Mouse (Mus musculus) urinary bladder, postnatal 36 days (tissue): ENCODE data around the gene Ddx42.
"Not testable (repeated sequence)": the region's sequence is repeated elsewhere in the genome, so short reads cannot be mapped to it uniquely, and the experiment has no call there.

Source experiments
- DNase-seq, 2 experiments: peaks; one replicate each; pipeline ENCODE4 v3.0.0; 2022; ENCODE audit warnings: low spot score in 2 of 2, mixed read lengths in 1 of 2

Ddx42 gene

DNA sequence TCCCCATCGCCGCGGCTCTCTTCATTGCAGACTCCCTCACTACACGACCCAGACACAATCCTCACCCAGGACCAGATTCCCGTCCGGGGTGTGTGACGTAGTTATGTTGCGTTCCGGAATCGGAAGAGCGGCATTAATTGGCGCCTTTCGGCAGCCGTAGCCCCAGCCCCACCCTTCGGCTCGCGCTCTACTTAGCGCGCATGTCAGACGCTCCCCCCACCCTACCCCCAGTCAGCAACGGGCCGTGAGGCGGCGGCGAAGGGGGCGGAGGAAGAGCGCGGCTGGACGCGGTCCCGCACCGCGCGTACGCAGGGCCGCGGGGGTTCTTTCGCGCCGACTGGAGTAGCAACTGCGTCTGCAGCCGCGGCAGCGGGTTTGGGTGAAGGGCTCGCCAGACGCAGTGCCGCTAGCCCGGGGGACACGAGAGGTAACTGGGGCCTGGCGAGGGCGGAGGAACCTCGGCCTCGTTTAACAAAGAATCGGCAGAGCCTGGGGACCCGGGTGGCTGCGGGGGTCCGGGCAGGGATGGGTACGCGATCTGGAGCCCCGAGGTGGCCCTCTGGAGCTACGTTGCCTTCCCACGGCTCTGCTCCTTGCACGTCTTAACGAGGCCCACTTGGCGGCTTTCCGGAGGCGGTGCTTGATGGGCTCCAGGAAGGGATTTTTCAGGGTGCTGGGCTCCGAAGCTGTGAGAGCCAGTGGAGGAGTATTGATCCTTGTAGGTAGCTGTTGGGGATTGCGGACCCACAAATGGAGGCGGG lies at the start of gene Ddx42:
Gene Ddx42 (plus strand): TSS at position 197 of the 761 bp plus-strand sequence.
- peak; percentile 81 to 90 for DNase-seq

DNA sequence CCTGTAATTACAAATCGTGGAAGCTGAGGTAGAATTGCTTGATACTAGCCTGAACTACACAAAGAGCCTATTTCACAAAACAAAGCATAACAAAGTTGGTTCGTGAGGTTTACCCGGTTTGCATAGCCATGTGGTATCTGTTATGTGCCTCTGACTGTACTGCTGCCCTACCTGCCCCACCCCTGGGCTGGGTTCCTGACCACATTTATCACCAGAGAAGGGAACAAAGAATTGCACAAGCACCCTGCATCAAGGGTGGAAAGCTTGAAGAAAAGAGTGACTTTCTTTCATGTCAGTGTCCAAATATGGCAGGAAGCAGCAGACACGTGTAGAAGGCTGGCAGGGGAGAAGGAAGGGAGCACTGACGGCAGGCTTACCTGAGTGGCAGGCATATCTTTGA lies 49.3 kb upstream of the Ddx42 start:
- DNase-seq = no peak

DNA sequence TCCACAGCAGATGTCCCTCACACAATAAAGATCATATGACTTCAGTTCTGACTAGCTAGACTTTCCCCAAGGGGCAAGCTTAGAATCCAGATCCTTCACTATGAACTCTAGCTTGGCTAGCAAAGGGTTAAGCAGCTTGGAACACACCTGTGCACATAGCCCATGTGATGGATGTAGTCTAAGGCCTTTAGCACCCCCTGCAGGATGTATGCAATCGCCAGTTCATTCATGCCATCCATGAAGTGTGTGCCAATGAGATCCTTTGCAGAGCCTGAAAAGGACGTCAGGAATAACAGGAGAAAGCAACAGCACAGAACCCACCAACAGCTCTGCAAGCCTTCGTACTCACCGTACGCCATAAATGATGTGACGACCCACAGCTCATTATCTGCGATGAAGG lies 45.9 kb upstream of the Ddx42 start:
- DNase-seq = no peak

DNA sequence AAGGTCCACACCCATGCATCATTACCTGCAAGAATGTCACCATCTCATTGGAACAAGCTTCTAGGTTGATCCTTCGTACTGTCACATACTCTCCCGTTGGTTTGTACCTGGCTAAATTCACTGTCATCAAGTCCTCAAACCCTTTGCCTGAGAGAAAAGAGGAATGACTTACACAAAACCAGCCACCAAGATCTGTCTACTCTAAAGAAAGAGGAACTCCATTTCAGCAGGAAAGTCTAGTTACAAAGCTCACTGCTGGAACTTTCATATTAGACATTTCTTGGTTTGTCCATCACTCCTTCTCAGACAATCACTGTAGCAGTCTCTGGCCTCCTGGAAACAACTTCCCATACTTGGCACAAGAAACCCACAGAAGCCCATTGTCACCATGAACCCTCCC lies 43.5 kb upstream of the Ddx42 start:
- DNase-seq = no peak

DNA sequence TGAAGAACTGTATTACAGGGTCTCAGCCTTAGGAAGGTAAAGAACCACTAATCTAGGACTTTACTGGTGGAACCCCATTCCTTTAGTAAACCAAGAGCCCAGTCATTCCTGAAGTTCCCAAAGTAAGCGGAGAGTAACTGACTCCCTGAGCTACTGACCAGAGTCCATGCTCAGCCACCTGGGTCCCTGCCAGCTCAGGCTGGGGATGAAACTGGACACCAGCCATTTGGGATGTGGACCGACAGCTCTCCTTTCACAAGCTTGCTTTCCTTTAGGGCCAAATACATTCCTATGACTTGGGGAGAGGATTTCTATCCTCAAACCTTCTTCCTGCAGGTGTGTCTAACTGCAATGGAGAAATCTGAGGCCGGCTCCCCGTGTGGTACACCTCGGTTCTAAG lies 42.4 kb upstream of the Ddx42 start:
- peak in 1 of 2 experiments; percentile 29 for DNase-seq

DNA sequence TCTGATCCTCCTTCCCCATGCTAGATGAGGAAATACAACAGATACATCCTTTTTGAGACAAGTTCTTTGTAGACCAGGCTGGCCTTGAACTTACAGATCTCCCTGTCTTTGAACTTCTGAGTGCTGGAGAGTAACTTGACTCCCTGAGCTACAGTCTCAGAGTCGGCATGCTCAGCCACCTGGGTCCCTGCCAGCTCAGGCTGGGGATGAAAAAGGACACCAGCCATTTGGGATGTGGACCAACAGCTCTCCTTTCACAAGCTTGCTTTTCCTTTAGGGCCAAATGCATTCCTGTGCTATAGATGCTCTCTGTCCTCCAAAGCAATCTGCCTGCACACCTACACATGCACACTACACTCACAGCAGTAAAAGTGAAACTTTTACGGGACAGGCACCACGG lies 41.6 kb upstream of the Ddx42 start:
- no peak for DNase-seq

DNA sequence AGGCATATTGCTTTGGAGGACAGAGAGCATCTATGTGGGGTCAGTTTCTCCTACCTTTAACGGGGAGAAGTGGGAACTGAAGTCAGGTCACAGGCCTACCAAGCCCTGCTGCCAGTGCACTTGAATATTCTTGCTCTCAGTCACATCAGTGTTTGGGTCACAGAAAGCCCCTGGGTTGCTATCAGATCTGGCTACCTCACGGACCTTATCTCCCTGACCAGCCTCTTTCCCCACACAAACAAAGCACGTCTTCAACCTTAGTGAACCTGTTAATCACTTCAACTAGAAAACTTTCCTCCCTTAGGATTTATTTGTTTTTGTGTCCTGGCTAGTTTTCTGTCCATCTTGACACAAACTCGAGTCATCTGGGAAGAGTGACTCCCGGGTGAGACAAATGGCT lies 40.4 kb upstream of the Ddx42 start:
- DNase-seq = no peak

DNA sequence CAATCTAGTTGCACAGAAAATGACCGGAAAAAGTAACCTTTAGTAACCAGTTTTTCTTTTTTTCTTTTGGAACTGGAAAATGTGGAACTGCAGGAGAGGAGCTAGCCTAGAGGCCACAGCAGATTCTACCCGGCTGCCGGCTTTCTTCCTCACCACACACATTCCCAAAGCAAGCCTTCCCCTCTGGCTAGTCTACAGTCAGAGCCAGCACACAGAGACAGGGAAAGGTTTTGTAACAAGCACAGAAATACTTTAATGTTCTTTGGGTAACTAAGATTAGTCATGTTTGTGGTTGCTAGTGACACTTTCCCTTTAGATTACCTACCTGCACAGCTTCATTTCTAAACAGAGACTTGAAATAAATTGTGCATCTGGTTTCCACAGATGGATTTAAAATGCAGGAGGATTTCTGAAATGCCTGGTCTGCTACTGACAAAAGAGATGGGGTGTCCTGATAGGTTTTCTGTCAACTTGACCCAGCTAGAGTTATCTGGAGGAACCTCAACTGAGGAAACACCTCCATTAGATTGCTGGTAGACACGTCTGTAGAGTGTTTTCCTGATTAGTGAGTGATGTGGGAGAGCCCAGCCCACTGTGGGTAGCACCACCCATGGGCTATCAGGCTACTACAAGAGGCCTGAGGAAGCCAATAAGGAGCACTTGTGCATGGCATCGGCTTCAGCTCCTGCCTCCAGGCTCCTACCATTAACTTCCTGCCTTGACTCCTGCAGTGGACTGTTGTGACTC lies 38.5 kb upstream of the Ddx42 start:
- no peak for DNase-seq

DNA sequence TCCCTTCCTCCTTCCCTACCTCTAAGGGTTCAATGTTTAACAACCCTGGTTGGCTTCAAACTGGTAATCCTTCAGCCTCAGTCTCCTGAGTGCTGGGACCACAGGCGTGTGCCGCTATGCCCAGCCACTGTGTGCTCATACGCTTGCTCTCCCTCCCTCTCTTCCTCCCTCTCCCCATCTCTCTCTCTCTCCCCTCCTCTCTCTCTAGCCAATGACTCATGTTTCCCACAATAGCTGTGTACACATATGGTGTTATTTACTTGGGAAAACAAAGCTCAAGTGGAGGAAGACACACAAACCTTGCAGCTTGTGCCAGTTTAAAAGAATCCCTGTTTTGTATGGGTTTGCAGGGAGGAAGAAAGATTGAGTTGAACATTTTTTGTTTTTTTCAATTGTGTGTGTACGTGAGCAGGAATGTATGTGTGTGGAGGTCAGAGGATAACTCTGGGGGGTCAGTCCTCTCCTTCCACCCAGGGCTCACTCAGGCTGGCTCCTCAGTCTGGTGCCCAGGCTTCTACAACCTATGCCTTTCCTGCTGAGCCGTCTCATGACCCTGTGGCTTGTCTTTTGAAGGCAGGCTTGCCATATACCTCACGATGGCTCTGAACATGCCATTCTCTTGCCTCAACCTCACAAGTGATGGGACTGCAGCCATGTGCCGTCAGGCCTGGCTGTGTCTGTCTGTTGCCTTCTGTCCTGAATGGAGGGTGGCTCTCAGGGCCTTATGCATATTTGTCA lies 36.8 kb upstream of the Ddx42 start:
- DNase-seq = no peak

DNA sequence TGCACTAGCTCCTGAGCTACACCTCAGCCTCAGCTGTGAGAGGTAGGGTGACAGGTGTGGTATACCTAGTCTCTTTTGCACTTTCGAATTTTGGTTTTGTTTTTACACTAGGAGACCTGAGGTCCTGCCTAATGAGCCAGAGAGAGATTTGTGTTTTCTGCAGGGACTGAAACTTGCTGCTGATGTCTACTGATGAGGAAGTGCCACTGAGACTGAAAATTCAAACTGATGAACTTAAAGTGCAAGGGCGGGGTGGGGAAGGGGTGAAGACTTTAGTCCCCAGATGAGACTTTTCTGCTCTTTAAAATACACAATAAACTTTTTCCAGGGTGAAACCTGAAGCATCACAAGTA lies 36.3 kb upstream of the Ddx42 start:
- no peak for DNase-seq

DNA sequence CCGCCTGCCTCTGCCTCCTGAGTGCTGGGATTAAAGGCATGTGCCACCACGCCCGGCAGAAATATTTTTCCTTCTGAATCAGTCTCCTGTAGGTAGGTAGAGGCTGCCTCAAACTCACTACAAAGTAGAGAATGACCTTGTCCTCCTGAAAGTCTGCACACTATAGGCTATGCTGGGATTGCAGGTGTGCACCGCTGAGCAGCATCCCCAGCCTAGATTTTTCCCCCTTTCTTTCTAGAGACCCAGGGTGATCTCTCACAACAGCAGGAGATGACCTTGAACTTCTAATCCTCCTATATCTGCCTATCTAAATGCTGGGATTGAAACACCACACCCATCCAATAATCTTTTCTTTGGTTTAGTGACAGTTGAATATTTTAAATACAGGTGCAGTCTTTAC lies 29.4 kb upstream of the Ddx42 start:
- no peak for DNase-seq

DNA sequence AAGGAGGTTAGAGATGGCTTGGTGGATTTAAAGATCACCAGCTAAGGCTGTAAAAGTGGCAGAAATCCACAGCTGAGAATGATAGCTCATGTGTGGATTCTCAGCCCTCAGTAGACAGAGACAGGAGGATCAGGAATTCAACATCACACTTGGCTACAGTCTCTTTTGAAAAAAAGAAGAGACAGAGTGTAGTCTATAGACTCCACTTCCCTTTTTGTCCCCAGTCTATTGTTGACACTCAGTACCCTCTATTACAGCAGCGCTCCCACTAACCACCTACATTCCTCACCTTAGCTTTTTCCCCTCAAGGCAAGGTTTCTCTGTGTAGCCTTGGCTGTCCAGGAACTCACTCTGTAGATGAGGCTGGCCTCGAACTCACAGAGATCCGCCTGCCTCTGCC lies 25.0 kb upstream of the Ddx42 start:
- DNase-seq = no peak

DNA sequence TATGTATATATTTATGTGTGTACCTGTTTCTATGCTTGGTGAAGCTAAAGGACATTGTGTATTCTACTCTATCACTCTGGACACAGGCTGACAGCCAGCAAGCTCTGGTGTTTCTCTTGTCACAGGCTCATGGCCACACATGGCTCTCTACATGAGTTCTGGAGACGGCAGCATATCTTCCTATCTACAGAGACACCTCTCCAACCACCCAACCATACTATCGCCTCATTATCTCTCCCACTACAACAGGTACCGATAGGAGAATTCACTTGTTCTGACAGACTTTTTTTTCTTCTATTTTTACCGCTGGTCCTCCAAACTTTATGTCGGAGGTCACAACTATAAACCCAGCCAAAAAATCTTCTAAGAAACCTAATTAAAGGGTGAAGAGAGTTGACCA lies 24.5 kb upstream of the Ddx42 start:
- DNase-seq = no peak

DNA sequence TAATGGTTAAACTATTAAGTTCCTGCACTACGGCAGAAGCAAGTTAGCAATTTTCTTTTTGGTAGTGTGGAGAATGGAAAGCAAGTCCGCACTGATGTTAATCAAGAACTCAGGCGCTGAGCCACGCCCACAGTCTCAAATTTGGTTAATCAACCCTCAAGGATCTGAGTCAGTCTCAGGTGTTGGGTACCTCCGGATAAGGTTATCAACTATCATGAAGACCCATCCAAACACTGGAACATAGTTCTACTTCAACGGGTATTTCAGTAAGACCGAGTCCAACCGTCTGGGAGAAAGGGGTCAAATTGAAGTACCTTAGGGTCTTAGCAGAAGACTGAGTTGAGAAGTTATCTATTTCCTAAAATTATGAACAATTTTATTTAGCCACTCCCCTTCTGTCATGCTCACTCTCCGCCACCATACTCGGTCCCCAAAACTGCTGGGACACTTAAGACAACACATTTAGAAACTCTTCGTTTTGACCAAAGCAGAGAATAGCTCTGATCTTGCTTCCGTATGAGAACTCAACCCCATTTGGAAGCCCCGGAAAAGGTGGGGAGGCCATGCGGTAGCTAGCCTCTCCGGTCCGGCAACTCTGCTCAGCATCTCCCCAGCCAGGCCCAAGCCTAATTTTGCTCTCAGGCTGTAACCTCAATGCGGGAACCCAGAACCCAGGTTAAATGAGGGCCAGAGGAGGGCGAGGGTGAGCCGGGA lies 23.9 kb upstream of the Ddx42 start:
- DNase-seq = no peak

DNA sequence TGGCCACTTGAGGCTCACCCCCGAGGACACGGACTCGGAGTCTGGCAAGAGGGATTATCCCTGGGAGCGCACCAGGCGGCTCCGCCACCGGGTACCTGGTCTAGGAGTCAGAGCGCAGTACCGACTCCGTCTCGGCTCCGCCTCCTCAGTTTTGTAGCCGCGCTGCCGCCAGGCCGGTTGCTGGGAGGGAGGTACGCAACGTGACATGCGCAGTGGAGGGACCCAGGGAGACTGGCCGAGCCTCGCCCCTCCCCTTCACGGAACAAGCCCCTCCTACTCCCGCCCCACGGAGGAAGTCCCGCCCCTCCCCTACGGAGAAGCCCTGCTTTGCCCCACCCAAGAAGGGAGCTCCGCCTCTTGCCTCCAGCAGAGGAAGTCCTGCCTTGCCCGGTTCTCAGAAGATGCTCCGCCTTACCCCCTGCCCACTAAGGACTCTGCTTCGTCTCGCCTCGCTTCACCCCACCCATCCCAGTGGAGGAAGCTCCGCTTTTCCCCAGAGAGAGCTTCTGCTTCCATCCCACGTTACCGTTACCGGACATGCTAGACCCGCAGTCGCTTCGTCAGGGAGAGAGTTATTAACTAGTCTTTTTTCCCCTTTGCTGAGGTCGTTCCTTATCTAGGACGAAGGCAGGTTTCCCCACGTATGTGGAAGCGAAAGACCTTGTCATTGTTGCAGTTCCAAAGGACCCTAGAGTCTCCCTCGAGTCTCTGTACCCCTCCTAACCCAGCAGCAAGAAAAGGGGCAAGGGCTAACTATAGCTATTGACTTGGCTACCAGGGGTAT lies 23.2 kb upstream of the Ddx42 start:
- DNase-seq = peak; percentile 91 to 97

DNA sequence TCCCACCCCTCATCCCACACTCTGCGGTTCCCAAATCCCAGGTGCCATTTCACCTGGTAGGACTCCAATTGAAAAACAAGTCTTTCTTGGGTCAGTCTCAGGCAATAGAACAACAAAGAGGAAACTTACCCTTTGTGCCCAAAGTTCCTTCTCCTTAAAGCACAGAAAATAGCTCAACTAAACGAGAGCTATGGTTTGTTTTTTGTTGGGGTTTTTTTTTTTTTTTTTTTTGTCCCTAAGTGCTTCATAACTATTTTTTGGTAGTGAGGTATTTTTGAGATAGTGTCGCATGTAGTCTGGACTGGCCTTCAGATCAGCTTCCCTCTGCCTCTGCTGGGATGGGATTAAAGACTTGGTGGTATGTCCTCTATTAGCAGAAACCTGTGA lies 22.6 kb upstream of the Ddx42 start:
- no peak for DNase-seq

DNA sequence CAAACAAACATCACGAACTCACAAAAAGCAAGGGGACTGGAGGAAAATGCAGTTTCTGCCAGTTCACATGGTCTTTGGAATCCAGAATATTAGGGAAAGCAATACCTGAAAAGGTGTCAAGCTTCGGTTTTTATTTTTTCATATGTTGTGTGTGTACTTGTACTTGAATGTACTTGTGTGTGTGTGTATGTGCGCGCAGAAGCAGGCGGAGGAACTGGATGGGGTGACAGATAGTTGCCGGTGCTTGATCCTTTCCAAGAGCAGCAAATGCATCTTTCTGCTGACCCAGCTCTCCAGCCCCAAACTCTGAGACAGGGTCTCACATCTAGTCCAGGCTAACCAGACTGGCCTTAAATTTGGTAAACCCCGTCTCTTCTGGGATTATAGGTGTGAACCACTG lies 21.8 kb upstream of the Ddx42 start:
- no peak for DNase-seq

DNA sequence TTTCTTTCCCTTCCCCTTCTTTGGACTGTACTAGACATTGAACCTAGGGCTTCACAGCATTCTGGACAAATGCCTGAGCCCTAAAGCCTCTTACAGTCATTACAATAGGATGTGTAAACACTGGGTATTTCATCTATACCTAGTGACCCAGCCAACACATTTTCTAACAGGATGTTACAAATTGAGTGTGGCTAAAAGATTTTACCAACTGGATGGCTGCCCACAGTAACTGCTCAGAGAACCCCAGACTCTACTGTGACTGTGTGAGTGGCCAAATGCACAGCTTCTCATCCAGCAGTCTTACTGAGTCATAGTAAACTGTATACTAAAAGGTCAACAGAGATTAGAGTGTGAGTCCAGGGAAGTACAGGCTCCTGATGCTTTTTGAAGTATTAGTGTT lies 21.4 kb upstream of the Ddx42 start:
- no peak for DNase-seq

DNA sequence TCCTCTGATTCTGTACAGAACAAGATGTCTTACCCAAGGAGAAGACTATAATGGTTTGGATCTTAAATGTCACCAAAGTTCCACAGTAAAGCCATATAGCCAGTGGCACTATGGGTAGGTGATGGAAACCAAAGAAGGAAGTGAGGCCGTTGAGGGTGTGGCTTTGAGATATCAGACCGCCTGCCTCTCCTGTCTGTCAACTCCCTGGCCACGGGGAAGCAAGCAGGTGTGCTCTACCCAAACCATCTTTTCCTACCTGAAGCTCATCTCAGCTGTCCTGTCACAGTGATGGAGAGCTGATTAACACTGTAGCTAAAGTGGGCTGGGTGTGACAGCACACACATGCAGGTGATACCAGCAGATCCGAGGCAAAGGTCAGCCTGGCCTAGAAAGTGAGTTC lies 18.4 kb upstream of the Ddx42 start:
- no peak for DNase-seq

DNA sequence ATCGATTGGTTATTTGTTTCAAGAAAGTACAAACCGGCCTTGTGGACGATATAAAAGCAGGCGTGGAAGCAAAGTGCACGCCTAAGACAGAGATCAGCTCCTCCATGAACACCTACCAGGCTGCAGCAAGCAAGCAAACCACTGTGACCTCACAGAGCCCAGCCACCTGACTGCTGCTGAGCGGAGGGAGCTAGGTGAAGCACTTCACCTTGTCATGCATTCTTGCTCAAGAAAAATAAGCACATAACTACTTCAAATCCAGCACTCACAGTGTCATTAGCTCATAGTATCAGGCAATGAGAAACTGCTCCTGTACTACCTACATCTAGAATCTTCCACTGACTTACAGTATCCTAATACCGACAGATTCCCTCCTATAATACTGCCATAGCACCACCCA lies 16.7 kb upstream of the Ddx42 start:
- not testable (repeated sequence) for DNase-seq

DNA sequence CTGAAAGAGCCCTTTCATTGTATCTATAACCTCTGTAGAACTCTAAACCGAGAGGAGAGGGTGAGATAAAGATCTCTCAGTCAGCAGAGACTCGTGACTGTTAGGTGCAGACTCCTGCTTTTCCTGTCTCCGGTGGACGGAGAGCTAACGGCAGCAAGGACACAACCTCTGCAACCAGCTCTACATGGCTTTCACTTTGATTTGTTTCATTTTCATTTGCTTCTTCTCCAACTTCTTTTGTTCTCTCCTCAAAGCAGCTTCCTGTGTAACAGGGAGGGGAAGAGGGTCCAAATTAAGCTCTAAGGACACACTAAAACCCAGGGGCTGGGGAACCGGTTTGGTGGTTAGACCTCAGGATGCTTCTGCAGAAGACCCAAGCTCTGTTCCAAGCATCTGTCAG lies 16.0 kb upstream of the Ddx42 start:
- DNase-seq = no peak
